Mouse (Mus musculus) forebrain, embryonic 14.5 days (tissue): ENCODE measurements at regions not wholly inside any gene's neighbourhood (a gene's known extent, or its start where the extent isn't known, plus 50 kb on each side); places are given as distances from the start of the nearest gene placed in this dataset.

Source experiments
- ATAC-seq: fragments of 200-750 bp; cut with Nextera tagmentation; 2 replicates; pipeline ENCODE4 v1.8.0; 2017; ENCODE audit warnings: mild to moderate bottlenecking, moderate library complexity
- DNase-seq: peaks from one replicate; pipeline ENCODE4 v3.0.0-alpha.2; 2015; ENCODE audit warnings: low spot score
- H3K27ac ChIP-seq: fragments of 300-500 bp; sonication (generic); 2 replicates; pipeline ENCODE4 v1.5.1; 2014; ENCODE audit warnings: low read depth, mild to moderate bottlenecking, control low read depth, low read length, moderate library complexity
- H3K27me3 ChIP-seq: fragments of 300-500 bp; sonication (generic); replicated peaks from 2 replicates; pipeline ENCODE4 v1.6.1; 2014; ENCODE audit warnings: low read length, control low read depth, mixed read lengths; ENCODE audit not compliant: control insufficient read depth, insufficient read depth
- H3K36me3 ChIP-seq: fragments of 300-500 bp; sonication (generic); 2 replicates; pipeline ENCODE4 v1.6.1; 2014; ENCODE audit warnings: low read length, control low read depth; ENCODE audit not compliant: control insufficient read depth, insufficient read depth
- H3K4me1 ChIP-seq: fragments of 300-500 bp; sonication (generic); 2 replicates; pipeline ENCODE4 v1.6.1; 2014; ENCODE audit warnings: antibody characterized with exemption, low read length, control low read depth; ENCODE audit not compliant: control insufficient read depth, insufficient read depth
- H3K4me2 ChIP-seq: fragments of 300-500 bp; sonication (generic); 2 replicates; pipeline ENCODE4 v1.6.1; 2014; ENCODE audit warnings: mild to moderate bottlenecking, control low read depth, low read length
- H3K4me3 ChIP-seq: fragments of 300-500 bp; sonication (generic); 2 replicates; pipeline ENCODE4 v1.5.1; 2014; ENCODE audit warnings: low read depth, low read length, control low read depth
- H3K9ac ChIP-seq: fragments of 300-500 bp; sonication (generic); 2 replicates; pipeline ENCODE4 v1.6.1; 2014; ENCODE audit warnings: mild to moderate bottlenecking, low read length, control low read depth, moderate library complexity
- H3K9me3 ChIP-seq: fragments of 300-500 bp; sonication (generic); replicated peaks from 2 replicates; pipeline ENCODE4 v1.6.1; 2016; ENCODE audit warnings: low read length, control low read depth, mixed read lengths; ENCODE audit not compliant: control insufficient read depth
- WGBS: fragments of 180-500 bp; shearing (Covaris S2); extraction: QIAGEN DNeasy Blood & Tissue Kit; methylation state at CpG from one replicate; pipeline ENCODE4 v1.1.7; 2014; 5-methylcytosine and 5-hydroxymethylcytosine counted together

DNA sequence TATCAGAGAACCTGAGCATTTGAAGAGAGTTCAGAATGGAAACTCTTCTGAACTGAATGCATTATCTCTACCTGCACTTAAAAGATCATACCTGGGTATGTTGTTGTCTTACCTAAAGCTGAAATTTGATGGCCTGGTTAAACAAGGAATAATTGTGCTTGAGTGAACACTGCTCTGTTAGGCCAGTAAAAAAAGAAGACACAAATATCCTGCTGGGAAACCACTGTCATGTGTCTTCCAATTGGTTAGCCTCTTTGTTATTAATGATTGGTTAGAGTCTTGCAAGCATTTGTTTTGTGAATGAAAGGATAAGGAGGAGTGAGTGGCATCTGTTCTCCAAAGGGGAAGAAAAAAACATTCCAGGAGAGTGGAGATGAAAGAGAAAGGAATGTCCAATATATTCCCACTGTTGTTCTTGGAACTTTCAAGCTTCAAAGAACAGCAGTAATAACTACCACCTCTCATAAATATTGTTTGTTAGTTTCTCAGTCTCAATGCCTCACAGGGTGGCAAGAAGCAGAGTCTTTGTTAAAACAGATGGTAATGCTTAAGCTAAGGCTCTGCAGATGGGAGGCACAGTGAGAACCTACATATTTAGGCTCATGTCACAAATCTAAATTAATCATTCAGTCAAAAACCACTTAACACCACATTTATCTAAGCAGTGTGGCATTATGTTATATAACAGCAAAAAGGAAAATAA is 165.5 kb downstream of the Dsel start:
- H3K36me3 ChIP-seq = no peaks in the 10 kb centered on the region
- ATAC-seq = peak; percentile 62; the same call in 1 of the 2 replicates
- no peak overlapping the region for H3K27ac ChIP-seq
- no peaks in the 10 kb centered on the region for H3K9me3 ChIP-seq
- H3K4me2 ChIP-seq = no peak overlapping the region
- H3K4me3 ChIP-seq = no peak overlapping the region
- no peak overlapping the region for H3K9ac ChIP-seq
- H3K4me1 ChIP-seq = no peaks in the 10 kb centered on the region
- no peaks in the 10 kb centered on the region for H3K27me3 ChIP-seq
- peak; percentile 36 for DNase-seq

DNA sequence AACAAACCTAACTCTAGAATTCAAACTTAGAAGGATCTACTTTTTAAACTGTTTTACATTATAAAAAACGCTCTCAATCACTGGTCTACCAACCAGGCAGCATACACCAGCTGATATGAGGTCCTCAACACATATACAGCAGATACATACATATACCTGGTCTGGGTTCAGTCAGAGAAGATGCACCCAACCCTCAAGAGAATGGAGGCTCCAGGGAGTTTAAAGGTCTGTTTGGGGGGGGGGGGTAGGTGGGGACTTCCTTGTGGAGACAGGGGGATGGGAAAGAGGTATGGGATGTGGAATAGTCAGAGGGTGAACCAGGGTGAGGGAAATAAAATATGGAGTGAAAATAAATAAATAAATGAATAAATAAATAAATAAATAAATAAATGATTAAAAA is 203.8 kb downstream of the Dsel start:
- H3K4me3 ChIP-seq = no peak overlapping the region
- H3K27ac ChIP-seq = no peak overlapping the region
- no peaks in the 10 kb centered on the region for H3K27me3 ChIP-seq
- H3K4me2 ChIP-seq = no peak overlapping the region
- no peaks in the 10 kb centered on the region for H3K4me1 ChIP-seq
- DNase-seq = no peak
- 91% methylated on average over 1 of the region's 1 CpGs for WGBS
- H3K36me3 ChIP-seq = no peaks in the 10 kb centered on the region
- no peak for ATAC-seq
- H3K9me3 ChIP-seq = no peaks in the 10 kb centered on the region
- H3K9ac ChIP-seq = no peak overlapping the region

DNA sequence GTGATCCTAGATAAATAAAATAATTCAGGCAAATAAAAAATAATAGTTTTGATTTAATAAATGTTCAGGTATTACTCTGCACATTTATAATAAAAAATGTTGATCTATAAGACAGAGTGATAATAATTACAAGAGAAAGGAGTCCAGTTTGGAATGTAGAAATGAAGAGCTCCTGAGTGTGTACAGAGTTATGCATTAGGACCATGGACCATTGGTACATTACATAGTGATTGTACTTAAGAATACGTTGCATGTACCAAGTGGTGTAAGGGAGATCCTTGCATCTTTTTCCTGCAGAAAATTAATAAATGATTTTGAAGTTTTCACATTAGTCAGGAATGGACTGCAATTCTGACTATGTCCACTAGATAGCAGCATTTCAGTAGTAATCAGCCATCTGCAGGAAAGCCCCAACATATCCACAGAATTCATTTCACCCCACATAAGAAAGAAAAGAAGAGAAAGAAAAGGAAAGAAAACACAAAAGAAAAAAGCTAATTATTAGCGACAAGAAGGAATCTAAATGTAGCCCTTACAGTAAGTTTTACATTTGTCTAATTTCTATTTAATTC is 204.5 kb downstream of the Dsel start:
- no peaks in the 10 kb centered on the region for H3K36me3 ChIP-seq
- H3K4me1 ChIP-seq = no peaks in the 10 kb centered on the region
- H3K27me3 ChIP-seq = no peaks in the 10 kb centered on the region
- no peak overlapping the region for H3K27ac ChIP-seq
- 4% methylated on average over 2 of the region's 2 CpGs for WGBS
- H3K9me3 ChIP-seq = no peaks in the 10 kb centered on the region
- ATAC-seq (peak; percentile 68; the same call in 1 of the 2 replicates), DNase-seq (peak; percentile 73)
- no peak overlapping the region for H3K9ac ChIP-seq
- H3K4me2 ChIP-seq = no peak overlapping the region
- no peak overlapping the region for H3K4me3 ChIP-seq

DNA sequence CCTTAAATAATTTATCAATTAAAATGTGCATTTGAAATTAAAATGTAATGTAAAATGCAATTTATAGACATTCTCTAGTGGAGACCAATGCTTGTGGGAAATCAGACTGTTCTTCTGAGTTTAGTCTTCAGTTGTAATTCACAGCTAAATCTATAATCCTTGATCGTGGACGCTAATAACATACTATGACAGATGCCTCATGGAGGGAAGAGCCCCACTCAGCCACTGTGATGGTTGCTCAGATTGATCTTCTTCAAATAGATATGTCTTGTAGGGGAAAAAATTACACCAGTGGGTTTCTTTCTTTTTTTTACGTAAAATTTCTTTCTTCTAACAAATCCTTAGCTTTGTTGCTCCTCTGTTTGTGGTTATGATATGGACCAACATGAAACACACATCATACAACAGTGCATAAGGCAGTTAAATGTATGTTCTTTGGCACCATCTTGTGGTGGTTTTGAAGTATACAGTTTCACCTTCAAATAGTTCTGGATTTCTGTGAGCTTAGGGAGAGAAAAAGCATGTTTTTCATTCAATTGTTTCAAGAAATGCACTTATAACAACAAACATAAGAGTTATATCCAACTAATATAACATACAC is 230.8 kb downstream of the Dsel start:
- H3K4me2 ChIP-seq = no peak overlapping the region
- H3K36me3 ChIP-seq = no peaks in the 10 kb centered on the region
- ATAC-seq (peak; percentile 91), DNase-seq (peak; percentile 85)
- WGBS = 59% methylated on average over 3 of the region's 3 CpGs
- no peaks in the 10 kb centered on the region for H3K9me3 ChIP-seq
- no peak overlapping the region for H3K27ac ChIP-seq
- no peak overlapping the region for H3K9ac ChIP-seq
- no peaks in the 10 kb centered on the region for H3K27me3 ChIP-seq
- no peak overlapping the region for H3K4me3 ChIP-seq
- no peaks in the 10 kb centered on the region for H3K4me1 ChIP-seq
